Mouse (Mus musculus) E14TG2a.4 (cell line): ENCODE measurements around the gene Zswim1.

Experiments used
- H3K27me3 ChIP-seq: 2 replicates; pipeline ENCODE4 v1.6.1; 2014; ENCODE audit warnings: low read length, control low read depth; ENCODE audit not compliant: insufficient read depth
- H3K36me3 ChIP-seq: 2 replicates; pipeline ENCODE4 v1.6.1; 2014; ENCODE audit warnings: low read length, control low read depth; ENCODE audit not compliant: insufficient read depth
- H3K4me1 ChIP-seq: replicated peaks from 2 replicates; pipeline ENCODE4 v1.6.1; 2014; ENCODE audit warnings: low read depth, low read length, control low read depth
- H3K4me3 ChIP-seq: replicated peaks from 2 replicates; pipeline ENCODE4 v1.5.1; 2014; ENCODE audit warnings: mild to moderate bottlenecking, low read length
- H3K9me3 ChIP-seq: 2 replicates; pipeline ENCODE4 v1.6.1; 2014; ENCODE audit warnings: low read length, control low read depth
- CTCF ChIP-seq: conservative IDR thresholded peaks from 2 replicates; pipeline ENCODE4 v1.5.1; 2014; ENCODE audit warnings: low read length
- NANOG ChIP-seq: IDR thresholded peaks from 2 replicates; pipeline ENCODE4 v1.6.1; 2014; ENCODE audit warnings: borderline replicate concordance, low read length, mixed read lengths
- POU5F1 ChIP-seq: IDR thresholded peaks from 2 replicates; pipeline ENCODE4 v1.6.1; 2014; ENCODE audit warnings: low read length, borderline replicate concordance

The Zswim1 gene

DNA sequence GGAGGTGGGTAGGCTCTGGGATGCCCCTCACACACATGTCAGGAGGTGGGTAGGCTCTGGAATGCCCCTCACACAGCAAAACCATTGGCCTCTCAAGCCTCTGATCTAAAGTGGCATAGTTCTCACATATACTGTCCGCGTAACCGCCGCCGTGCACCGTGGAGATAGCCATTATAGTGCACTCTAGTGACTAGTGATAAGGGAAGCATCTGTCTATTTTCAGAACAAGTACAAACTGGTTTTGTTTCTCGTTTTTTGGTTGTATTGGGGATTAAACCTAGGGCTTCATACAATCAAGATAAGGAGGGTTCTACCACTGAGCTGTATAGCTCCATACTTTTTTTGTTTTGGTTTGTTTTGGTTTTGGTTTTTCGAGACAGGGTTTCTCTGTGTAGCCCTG is 6.7 kb upstream of the Zswim1 start:
- Histone ChIP-seq H3K27me3 (no peaks in the 10 kb centered on the region), H3K36me3 (peaks cover 61% of the 10 kb centered on the region), H3K9me3 (no peaks in the 10 kb centered on the region), H3K4me1 (peaks cover 72% of the 10 kb centered on the region), H3K4me3 (no peak overlapping the region)
- TF ChIP-seq NANOG (no peak), POU5F1 (no peak), CTCF (no peak)

- H3K9me3 ChIP-seq: no peaks in the 10 kb centered on the region
- H3K27me3 ChIP-seq: no peaks in the 10 kb centered on the region
- H3K36me3 ChIP-seq: peaks cover 63% of the 10 kb centered on the region
- peak overlapping the region; percentile 18; the same call in 1 of the 2 replicates for H3K4me3 ChIP-seq
- no peak for TF ChIP-seq POU5F1
- no peak for TF ChIP-seq CTCF
- no peak for TF ChIP-seq NANOG
- peaks cover 86% of the 10 kb centered on the region for H3K4me1 ChIP-seq
These were observed 5.3 kb upstream of the Zswim1 start for GRCm38 (mm10) chr2:164817206-164817605.

- peaks cover 58% of the 10 kb centered on the region for H3K36me3 ChIP-seq
- H3K27me3 ChIP-seq: no peaks in the 10 kb centered on the region
- peak overlapping the region; percentile 18; the same call in 1 of the 2 replicates for H3K4me3 ChIP-seq
- TF ChIP-seq POU5F1 (no peak), CTCF (no peak), NANOG (no peak)
- no peaks in the 10 kb centered on the region for H3K9me3 ChIP-seq
- peaks cover 89% of the 10 kb centered on the region for H3K4me1 ChIP-seq
These were observed 4.8 kb upstream of the Zswim1 start for GRCm38 (mm10) chr2:164817703-164818102.

- H3K36me3 ChIP-seq: peaks cover 51% of the 10 kb centered on the region
- H3K27me3 ChIP-seq: no peaks in the 10 kb centered on the region
- H3K9me3 ChIP-seq: no peaks in the 10 kb centered on the region
- H3K4me3 ChIP-seq: peak overlapping the region; percentile 93
- peaks cover 89% of the 10 kb centered on the region for H3K4me1 ChIP-seq
- TF ChIP-seq CTCF (no peak), NANOG (no peak), POU5F1 (no peak)
These were observed 1.4 kb upstream of the Zswim1 start for GRCm38 (mm10) chr2:164821060-164821459.

GRCm38 (mm10) chr2:164823181-164823585 is 697 bp downstream of the Zswim1 start:
- TF ChIP-seq POU5F1 (no peak), CTCF (no peak), NANOG (no peak)
- Histone ChIP-seq H3K27me3 (no peaks in the 10 kb centered on the region), H3K4me1 (peaks cover 89% of the 10 kb centered on the region), H3K9me3 (no peaks in the 10 kb centered on the region), H3K4me3 (peak overlapping the region; percentile 93), H3K36me3 (peaks cover 72% of the 10 kb centered on the region)

GRCm38 (mm10) chr2:164823969-164824368 is 1.5 kb downstream of the Zswim1 start:
- Histone ChIP-seq H3K36me3 (peaks cover 77% of the 10 kb centered on the region), H3K4me1 (peaks cover 89% of the 10 kb centered on the region), H3K9me3 (no peaks in the 10 kb centered on the region), H3K4me3 (peak overlapping the region; percentile 93), H3K27me3 (no peaks in the 10 kb centered on the region)
- TF ChIP-seq NANOG (peak; percentile 54; the same call in 1 of the 2 replicates), CTCF (no peak)

GRCm38 (mm10) chr2:164825521-164825920 is 3.0 kb downstream of the Zswim1 start:
- peaks cover 66% of the 10 kb centered on the region for H3K36me3 ChIP-seq
- no peaks in the 10 kb centered on the region for H3K9me3 ChIP-seq
- peak overlapping the region; percentile 93 for H3K4me3 ChIP-seq
- no peak for TF ChIP-seq NANOG
- H3K4me1 ChIP-seq: peaks cover 89% of the 10 kb centered on the region
- no peaks in the 10 kb centered on the region for H3K27me3 ChIP-seq

DNA sequence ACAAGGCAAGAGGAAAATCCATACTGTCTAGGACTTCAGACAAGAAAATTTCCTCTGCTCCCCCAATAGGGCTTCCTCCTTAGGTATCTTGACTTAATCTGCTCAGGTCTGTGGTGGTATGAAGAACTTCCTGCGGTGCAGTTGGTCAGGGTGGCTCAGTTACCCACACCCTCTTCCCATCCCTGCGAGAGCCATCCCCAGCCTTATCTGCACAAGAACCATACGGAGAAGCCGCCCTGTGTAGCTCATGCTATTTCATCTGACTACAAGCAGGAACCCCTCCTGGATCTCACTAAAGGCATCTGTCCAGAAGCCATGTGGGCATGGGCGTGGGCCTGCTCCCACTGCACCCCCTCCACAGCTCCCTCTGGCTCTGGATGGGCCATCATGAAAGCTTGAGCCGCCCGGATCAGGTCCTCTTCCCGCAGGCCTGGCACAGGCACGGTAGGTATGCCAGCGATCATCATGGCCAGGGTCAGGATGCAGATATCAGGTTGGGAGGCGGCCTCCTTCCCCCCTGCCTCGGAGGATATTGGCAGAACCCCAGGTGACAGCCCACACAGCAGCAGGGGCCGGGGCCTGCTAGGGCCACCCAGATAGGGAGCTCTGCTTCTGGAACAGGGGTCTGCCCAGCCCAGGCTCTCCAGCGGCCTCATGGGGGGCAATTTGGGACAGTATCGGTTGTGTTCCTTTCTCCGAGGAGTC is 4.8 kb downstream of the Zswim1 start:
- TF ChIP-seq NANOG: no peak
- no peak for TF ChIP-seq POU5F1
- TF ChIP-seq CTCF: no peak
- Histone ChIP-seq H3K4me1 (peaks cover 86% of the 10 kb centered on the region), H3K9me3 (no peaks in the 10 kb centered on the region)

GRCm38 (mm10) chr2:164828437-164828836 is 6.0 kb downstream of the Zswim1 start, which contains the start of gene Spata25:
Gene Spata25 (minus strand): TSS chr2:164828537.
- Histone ChIP-seq H3K36me3 (peaks cover 56% of the 10 kb centered on the region), H3K4me1 (peaks cover 94% of the 10 kb centered on the region), H3K27me3 (no peaks in the 10 kb centered on the region), H3K9me3 (no peaks in the 10 kb centered on the region), H3K4me3 (peak within 1 kb of the TSS; percentile 93)
- TF ChIP-seq NANOG (no peak), POU5F1 (no peak), CTCF (no peak)

More for the DNA sequence above, 4.8 kb downstream of the Zswim1 start:
- Histone ChIP-seq H3K4me3 (peak overlapping the region; percentile 93), H3K27me3 (no peaks in the 10 kb centered on the region), H3K36me3 (peaks cover 56% of the 10 kb centered on the region)
